Mouse (Mus musculus) ovary, adult 18-20 months (tissue): ENCODE results near the gene Syt10.
"Not testable (repeated sequence)": the region's sequence is repeated elsewhere in the genome, so short reads cannot be mapped to it uniquely, and the experiment has no call there.

ENCODE experiments used
- DNase-seq: peaks from one replicate; pipeline ENCODE4 v3.0.0; 2022; ENCODE audit warnings: low spot score, mixed read lengths

The Syt10 gene

GRCm38 (mm10) chr15:89841364-89842017 lies at the start of gene Syt10:
Gene Syt10, minus strand, starts transcription at chr15:89841860.
- DNase-seq = no peak

- no peak for DNase-seq
Measured at GRCm38 (mm10) chr15:89883799-89884198, 42.1 kb upstream of the Syt10 start.

- no peak for DNase-seq
Measured at GRCm38 (mm10) chr15:89878981-89879380, 37.3 kb upstream of the Syt10 start.

DNA sequence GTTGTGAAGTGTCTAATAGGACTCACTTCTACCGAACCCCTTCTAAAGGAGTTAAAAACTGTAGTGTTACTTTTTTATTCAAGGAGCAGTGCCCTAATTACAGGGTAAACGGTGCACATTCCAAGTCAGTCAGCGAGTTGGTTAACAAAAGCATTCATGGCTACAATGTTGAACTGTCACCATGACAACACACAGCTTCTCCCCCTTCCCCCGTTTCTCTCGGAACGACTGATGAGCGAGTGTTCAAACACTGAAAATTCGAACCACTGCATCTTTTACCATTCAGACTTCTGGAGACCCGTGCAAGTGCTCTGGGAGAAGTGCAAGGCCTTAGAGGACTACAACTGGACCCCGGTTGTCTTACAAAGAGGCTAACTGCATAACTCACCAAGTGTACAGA lies 25.6 kb downstream of the Syt10 start:
- no peak for DNase-seq

- no peak for DNase-seq
Measured at GRCm38 (mm10) chr15:89804478-89804877, 37.2 kb downstream of the Syt10 start.

GRCm38 (mm10) chr15:89779928-89780327 lies 61.7 kb downstream of the Syt10 start:
- DNase-seq = no peak

GRCm38 (mm10) chr15:89766016-89766415 lies 75.6 kb downstream of the Syt10 start:
- DNase-seq = not testable (repeated sequence)

DNA sequence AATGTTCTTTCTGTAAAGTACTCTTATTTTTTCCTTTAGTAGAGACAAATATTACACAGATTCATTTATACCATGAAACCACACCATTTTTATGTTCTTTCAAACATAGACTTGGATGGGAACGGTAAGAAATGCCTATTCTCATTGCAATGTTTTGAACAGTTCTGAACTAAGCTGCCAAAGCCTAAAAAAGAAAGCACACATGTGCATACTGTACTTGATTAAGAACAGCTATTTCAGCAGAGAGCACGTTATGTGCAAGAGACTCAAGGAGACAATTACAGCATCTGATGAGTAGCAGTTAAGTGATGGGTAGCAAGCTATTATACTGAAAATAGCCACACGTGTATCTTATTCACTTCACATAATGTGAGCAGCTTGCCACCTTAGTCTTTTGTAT lies 108.0 kb downstream of the Syt10 start:
- no peak for DNase-seq
